Mouse (Mus musculus) stomach, embryonic 14.5 days (tissue): ENCODE results near the gene Gmpr. TPM values are rescaled to one million over a fixed set of nuclear protein-coding genes. Genes with fewer than 3 reads are reported as not detected.

Source experiments
- ATAC-seq: fragments of 200-750 bp; cut with Nextera tagmentation; 2 replicates; pipeline ENCODE4 v1.8.0; 2017; ENCODE audit warnings: low read depth, moderate TSS enrichment; ENCODE audit not compliant: insufficient number of reproducible peaks, insufficient read depth, low FRiP score
- H3K27ac ChIP-seq: fragments of 300-500 bp; sonication (generic); 2 replicates; pipeline ENCODE4 v1.5.1; 2014; ENCODE audit warnings: mild to moderate bottlenecking, low read length, moderate library complexity, mixed read lengths
- H3K27me3 ChIP-seq: fragments of 300-500 bp; sonication (generic); 2 replicates; pipeline ENCODE4 v1.6.1; 2014; ENCODE audit warnings: low read length, control low read depth, mixed read lengths; ENCODE audit not compliant: control insufficient read depth, insufficient read depth
- H3K36me3 ChIP-seq: fragments of 300-500 bp; sonication (generic); 2 replicates; pipeline ENCODE4 v1.6.1; 2014; ENCODE audit warnings: mild to moderate bottlenecking, control low read depth, low read length, moderate library complexity, mixed read lengths; ENCODE audit not compliant: control insufficient read depth, insufficient read depth
- H3K4me1 ChIP-seq: fragments of 300-500 bp; sonication (generic); 2 replicates; pipeline ENCODE4 v1.6.1; 2014; ENCODE audit warnings: low read length, control low read depth, mixed read lengths; ENCODE audit not compliant: control insufficient read depth, insufficient read depth
- H3K4me2 ChIP-seq: fragments of 300-500 bp; sonication (generic); replicated peaks from 2 replicates; pipeline ENCODE4 v1.6.1; 2014; ENCODE audit warnings: low read depth, low read length, control low read depth
- H3K4me3 ChIP-seq: fragments of 300-500 bp; sonication (generic); 2 replicates; pipeline ENCODE4 v1.5.1; 2014; ENCODE audit warnings: low read depth, low read length, control low read depth
- H3K9ac ChIP-seq: fragments of 300-500 bp; sonication (generic); replicated peaks from 2 replicates; pipeline ENCODE4 v1.6.1; 2014; ENCODE audit warnings: low read depth, mild to moderate bottlenecking, control low read depth, low read length, moderate library complexity, mixed read lengths
- H3K9me3 ChIP-seq: fragments of 300-500 bp; sonication (generic); 2 replicates; pipeline ENCODE4 v1.6.1; 2016; ENCODE audit warnings: low read depth, low read length, control low read depth; ENCODE audit not compliant: control insufficient read depth
- WGBS: fragments of 180-500 bp; shearing (Covaris S2); extraction: QIAGEN DNeasy Blood & Tissue Kit; methylation state at CpG from one replicate; pipeline ENCODE4 v1.1.7; 2014; 5-methylcytosine and 5-hydroxymethylcytosine counted together
- polyA plus RNA-seq: library from polyadenylated mRNA; unstranded; fragments of >200 nt; fragmentation: Nextera tagmentation; extraction: Ambion mirVana; gene quantifications from 2 replicates; pipeline ENCODE4 v1.2.1, GENCODE M21; 2014

Gene Gmpr
- polyA plus RNA-seq, 1 experiment from 2014 or later = 34.6 TPM

DNA sequence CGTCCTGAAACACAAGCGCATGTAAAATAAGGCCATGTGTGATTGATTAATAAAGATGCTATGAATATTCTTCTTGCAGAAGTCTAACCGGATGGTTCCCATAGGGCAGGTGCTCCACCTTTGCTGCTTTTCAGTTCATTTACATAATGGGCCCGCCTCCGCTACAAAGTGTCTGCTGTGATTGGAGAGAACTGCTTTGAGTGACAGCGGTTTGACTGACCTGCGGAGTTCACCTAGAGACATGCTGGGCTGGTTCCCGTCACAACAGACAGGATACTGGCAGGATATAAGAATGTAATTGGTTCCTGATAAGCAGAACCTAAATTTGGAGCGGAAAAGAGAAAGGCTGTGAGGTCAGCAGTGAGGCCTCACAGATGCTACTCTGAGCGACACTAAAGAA, 13.4 kb upstream of the Gmpr start:
- Histone ChIP-seq H3K36me3 (no peaks in the 10 kb centered on the region), H3K4me2 (no peak overlapping the region), H3K27ac (no peak overlapping the region), H3K9ac (no peak overlapping the region), H3K9me3 (no peaks in the 10 kb centered on the region), H3K4me1 (no peaks in the 10 kb centered on the region), H3K4me3 (no peak overlapping the region), H3K27me3 (no peaks in the 10 kb centered on the region)
- no peak for ATAC-seq
- 36% methylated on average over 10 of the region's 10 CpGs for WGBS

DNA sequence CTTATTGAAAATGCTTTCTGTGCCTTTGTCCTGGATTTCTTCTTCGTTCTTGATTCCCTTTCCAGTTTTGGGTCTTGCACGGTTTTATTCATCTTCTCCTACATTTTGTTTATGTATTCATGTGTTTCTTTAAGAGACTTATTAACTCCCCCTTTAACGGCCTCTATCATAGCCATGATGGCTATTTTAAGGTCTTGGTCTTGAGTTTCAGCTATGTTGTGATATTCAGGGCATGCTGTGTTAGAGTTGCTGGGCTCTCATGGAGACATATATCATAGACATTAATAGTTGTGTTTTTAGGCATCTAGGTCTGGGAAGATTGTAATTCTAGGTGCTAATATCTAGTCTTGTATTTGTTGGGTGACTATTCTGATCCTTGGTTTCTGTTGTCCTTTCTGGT, 8.6 kb upstream of the Gmpr start:
- WGBS = 73% methylated on average over 3 of the region's 3 CpGs

GRCm38 (mm10) chr13:45499391-45499790, 7.9 kb upstream of the Gmpr start:
- Histone ChIP-seq H3K4me2 (no peak overlapping the region), H3K9me3 (no peaks in the 10 kb centered on the region), H3K4me1 (no peaks in the 10 kb centered on the region), H3K36me3 (no peaks in the 10 kb centered on the region), H3K27me3 (no peaks in the 10 kb centered on the region), H3K4me3 (no peak overlapping the region), H3K9ac (no peak overlapping the region), H3K27ac (no peak overlapping the region)
- ATAC-seq = no peak
- 88% methylated on average over 3 of the region's 3 CpGs for WGBS

More for the DNA sequence above, 8.6 kb upstream of the Gmpr start:
- Histone ChIP-seq H3K27me3 (no peaks in the 10 kb centered on the region), H3K4me2 (no peak overlapping the region), H3K4me3 (no peak overlapping the region), H3K36me3 (no peaks in the 10 kb centered on the region), H3K27ac (no peak overlapping the region), H3K9ac (no peak overlapping the region), H3K4me1 (no peaks in the 10 kb centered on the region), H3K9me3 (no peaks in the 10 kb centered on the region)
- no peak for ATAC-seq

DNA sequence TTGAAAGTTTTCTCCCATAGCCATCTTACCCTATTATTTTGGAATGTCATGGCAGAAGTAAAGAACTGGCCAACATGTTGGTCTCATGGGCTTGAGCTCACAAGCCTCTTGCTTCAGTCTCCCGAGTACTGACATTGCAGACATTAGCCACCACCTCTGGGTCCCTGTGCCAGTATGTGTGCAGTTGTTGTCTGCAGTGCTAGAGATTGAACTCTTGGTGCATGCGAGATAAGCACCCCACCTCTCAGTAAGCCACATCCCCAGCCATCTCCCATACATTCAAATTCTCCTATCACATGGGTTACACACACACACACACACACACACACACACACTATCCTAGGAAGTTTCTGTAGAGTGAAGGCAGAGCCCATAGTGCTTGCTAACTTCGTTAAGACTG, 7.3 kb upstream of the Gmpr start:
- H3K36me3 ChIP-seq = no peaks in the 10 kb centered on the region
- no peak overlapping the region for H3K4me2 ChIP-seq
- H3K9ac ChIP-seq = no peak overlapping the region
- no peaks in the 10 kb centered on the region for H3K9me3 ChIP-seq
- H3K4me1 ChIP-seq = no peaks in the 10 kb centered on the region
- H3K27ac ChIP-seq = no peak overlapping the region
- H3K4me3 ChIP-seq = no peak overlapping the region
- ATAC-seq = no peak
- H3K27me3 ChIP-seq = no peaks in the 10 kb centered on the region
- WGBS = 82% methylated on average over 3 of the region's 3 CpGs

DNA sequence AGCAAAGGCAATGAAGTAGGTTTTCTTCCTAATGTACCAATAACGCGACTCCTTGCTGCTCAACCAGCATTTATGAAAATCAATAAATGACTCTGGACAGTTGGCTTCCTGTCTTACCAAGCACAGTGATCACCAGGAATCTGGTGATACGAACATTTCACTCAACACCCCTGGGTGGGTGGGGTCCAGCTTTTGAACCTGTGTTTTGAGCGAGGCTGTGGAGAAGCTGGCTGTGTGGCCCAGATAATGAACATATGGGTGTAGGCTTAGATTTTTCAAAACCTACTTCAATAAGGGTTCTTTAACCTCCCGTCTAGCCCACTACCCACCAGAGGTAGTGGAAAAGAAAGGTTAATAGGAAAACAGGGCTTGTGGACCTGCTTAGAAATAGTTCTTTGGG, 4.5 kb upstream of the Gmpr start:
- Histone ChIP-seq H3K9me3 (no peaks in the 10 kb centered on the region), H3K9ac (no peak overlapping the region), H3K36me3 (no peaks in the 10 kb centered on the region), H3K27ac (no peak overlapping the region), H3K4me3 (no peak overlapping the region), H3K27me3 (no peaks in the 10 kb centered on the region), H3K4me1 (0 out of 2 replicates have a peak, but pooled peaks cover 2% of the 10 kb centered on the region), H3K4me2 (no peak overlapping the region)
- ATAC-seq = no peak
- WGBS = 79% methylated on average over 5 of the region's 5 CpGs

GRCm38 (mm10) chr13:45505546-45505945, 1.7 kb upstream of the Gmpr start:
- no peaks in the 10 kb centered on the region for H3K27me3 ChIP-seq
- H3K9ac ChIP-seq = no peak overlapping the region
- 89% methylated on average over 3 of the region's 3 CpGs for WGBS
- H3K36me3 ChIP-seq = no peaks in the 10 kb centered on the region
- H3K4me3 ChIP-seq = no peak overlapping the region
- no peak for ATAC-seq
- 0 out of 2 replicates have a peak, but pooled peaks cover 6% of the 10 kb centered on the region for H3K4me1 ChIP-seq
- no peaks in the 10 kb centered on the region for H3K9me3 ChIP-seq
- H3K27ac ChIP-seq = no peak overlapping the region
- H3K4me2 ChIP-seq = no peak overlapping the region

- Histone ChIP-seq H3K4me2 (peak overlapping the region; percentile 97), H3K4me3 (peak overlapping the region; percentile 51), H3K9me3 (no peaks in the 10 kb centered on the region), H3K27me3 (no peaks in the 10 kb centered on the region), H3K36me3 (no peaks in the 10 kb centered on the region), H3K27ac (peak overlapping the region; percentile 33; the same call in 1 of the 2 replicates), H3K4me1 (peaks cover 18% of the 10 kb centered on the region; the same call in 1 of the 2 replicates), H3K9ac (no peak overlapping the region)
- WGBS = 6% methylated on average over 8 of the region's 8 CpGs
- no peak; the same call in 1 of the 2 replicates for ATAC-seq
These were observed 1.3 kb downstream of the Gmpr start for GRCm38 (mm10) chr13:45508495-45508894.

- no peak overlapping the region for H3K4me2 ChIP-seq
- no peaks in the 10 kb centered on the region for H3K9me3 ChIP-seq
- H3K36me3 ChIP-seq = no peaks in the 10 kb centered on the region
- WGBS = 77% methylated on average over 6 of the region's 6 CpGs
- H3K27ac ChIP-seq = no peak overlapping the region
- no peak overlapping the region for H3K4me3 ChIP-seq
- H3K9ac ChIP-seq = no peak overlapping the region
- no peak for ATAC-seq
- peaks cover 22% of the 10 kb centered on the region; the same call in 1 of the 2 replicates for H3K4me1 ChIP-seq
- H3K27me3 ChIP-seq = no peaks in the 10 kb centered on the region
These were observed 2.1 kb downstream of the Gmpr start for GRCm38 (mm10) chr13:45509366-45509765.

DNA sequence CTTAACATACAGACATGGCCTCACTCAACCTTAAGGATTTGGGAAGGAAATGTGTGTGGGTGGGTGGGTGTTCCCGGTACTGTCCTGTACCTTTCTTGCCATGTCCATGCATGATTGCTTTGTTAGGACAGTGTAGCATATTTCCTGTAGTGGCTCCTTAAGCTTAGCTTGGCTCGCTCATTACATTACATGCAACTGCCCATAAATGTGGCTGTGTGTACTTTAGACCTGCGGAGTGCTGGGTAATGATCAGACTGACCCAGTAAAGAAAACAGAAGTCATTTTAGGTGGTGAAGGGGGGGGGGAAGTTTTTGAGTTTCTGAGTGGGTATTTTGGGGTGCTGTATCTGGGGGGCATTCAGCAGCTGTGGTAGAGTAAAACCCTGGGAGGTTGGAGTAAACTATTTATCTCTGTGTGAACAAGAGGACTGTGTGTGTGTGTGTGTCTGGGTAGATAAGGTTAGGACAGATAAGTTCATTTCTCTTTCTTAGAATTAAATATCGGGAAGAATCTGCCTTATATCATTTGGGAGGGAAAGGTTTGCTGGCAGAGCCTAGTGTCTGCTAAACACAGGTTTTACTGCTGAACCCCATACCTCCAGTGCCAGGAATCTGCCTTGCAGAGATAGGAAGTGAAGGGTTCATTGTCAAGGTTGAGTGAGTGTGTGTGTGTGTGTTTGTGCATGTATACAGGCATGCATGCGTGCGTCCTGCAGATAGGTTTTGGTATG, 4.6 kb downstream of the Gmpr start:
- 73% methylated on average over 6 of the region's 6 CpGs for WGBS
- no peak overlapping the region for H3K4me2 ChIP-seq

More for the DNA sequence above, 4.6 kb downstream of the Gmpr start:
- Histone ChIP-seq H3K9ac (no peak overlapping the region), H3K27ac (peak overlapping the region; percentile 21; the same call in 1 of the 2 replicates), H3K9me3 (no peaks in the 10 kb centered on the region), H3K4me1 (peaks cover 43% of the 10 kb centered on the region; the same call in 1 of the 2 replicates), H3K27me3 (no peaks in the 10 kb centered on the region), H3K36me3 (no peaks in the 10 kb centered on the region), H3K4me3 (no peak overlapping the region)
- no peak for ATAC-seq
